Mouse (Mus musculus) heart, postnatal 10 days (tissue): ENCODE data around the gene Limch1. TPM values are rescaled to one million over a fixed set of nuclear protein-coding genes. Genes with fewer than 3 reads are reported as not detected.

ENCODE experiments used
- DNase-seq, 2 experiments: peaks; one replicate each; pipeline ENCODE4 v3.0.0; 2021
- intact Hi-C: fragments of 180-260 bp; cut with DNase I; formaldehyde crosslinking; loops from one replicate; pipeline ENCODE4 v1.15.1; 2025
- total RNA-seq, 2 experiments: library from RNA; stranded (reverse); gene quantifications; 2 replicates each; pipeline ENCODE4 v1.2.3; 2021

The Limch1 gene
- total RNA-seq, 2 experiments from 2014 or later, result 149 to 150 TPM

DNA sequence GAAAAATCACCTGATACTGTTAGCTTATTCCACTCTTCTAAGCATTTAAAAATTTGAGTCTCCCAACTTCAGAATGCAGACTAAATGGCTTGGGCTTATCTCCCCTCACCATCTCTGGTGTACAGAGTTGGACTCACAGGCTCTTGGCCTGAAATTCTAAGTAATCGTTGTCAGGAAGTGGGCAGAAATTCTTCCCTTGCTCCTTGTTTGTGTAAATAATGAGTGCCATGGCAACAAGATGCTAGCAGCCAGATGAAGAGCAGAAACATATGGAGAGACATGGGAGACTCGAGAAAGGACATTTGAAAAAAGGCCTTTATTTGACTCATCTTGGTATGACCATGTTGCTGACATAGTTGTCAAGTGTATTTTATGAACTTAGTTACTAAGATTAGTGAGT is 164.3 kb downstream of the Limch1 start:
- DNase-seq, result no peak
- intact Hi-C loops, result no loop called here

DNA sequence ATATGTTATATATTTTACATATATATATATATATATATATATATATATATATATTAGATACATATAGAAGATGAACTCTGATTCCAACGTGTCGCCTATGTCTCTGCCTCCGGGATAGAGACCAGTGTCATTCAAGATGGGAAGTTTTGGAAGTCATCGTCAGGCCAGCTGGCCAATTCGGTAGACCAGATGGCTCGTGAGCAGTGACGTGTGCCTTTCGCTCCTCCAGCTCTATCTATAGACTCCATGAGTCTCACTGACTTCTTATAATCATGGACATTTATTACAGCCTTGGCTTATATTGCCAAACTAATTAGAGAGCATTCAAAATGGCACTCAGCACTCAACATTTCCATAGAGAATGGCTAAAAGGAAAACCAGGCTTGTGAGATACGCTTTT is 165.0 kb downstream of the Limch1 start:
- intact Hi-C loops, result no loop called here

DNA sequence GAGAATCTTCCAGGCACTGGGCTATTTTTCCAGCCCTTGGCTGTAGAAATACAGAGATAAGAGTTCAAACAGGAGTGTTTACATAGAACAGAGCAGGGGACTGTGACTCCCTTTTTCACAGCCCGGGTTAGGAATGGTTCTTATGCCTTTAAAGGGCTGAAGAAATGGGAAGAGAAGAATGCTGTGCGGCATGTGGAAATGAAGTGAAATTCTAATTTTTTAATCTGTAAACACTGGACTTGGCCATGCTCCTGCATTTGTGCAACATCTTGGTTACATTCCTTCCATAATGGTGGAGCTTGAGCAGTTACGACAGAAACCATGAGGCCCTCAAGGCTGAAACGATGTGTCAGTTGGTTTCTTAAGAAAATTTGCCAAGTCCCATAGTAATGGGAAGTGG is 165.4 kb downstream of the Limch1 start:
- no peak for DNase-seq
- intact Hi-C loops, result no loop called here

More for the DNA sequence above, 165.0 kb downstream of the Limch1 start:
- no peak for DNase-seq

DNA sequence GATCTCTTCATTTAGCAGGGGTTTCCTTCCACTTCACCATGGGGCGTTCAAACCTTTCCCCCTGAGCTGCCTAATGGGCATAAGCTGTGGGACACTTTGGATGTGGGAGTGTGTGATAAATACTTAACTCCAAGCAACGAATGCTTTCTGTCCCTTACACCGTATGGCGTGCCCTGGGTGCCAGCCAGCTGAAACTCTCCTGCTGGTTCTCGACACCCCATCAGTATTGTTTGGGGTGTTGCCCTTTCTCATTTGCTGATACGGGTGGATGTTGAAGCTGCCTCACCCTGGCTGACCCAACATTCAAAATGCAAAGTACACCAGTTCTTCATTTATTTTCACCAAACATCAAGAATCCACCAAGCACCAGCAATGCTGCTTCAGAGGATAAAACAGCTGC is 168.2 kb downstream of the Limch1 start:
- intact Hi-C loops, result no loop called here
- DNase-seq, result no peak

DNA sequence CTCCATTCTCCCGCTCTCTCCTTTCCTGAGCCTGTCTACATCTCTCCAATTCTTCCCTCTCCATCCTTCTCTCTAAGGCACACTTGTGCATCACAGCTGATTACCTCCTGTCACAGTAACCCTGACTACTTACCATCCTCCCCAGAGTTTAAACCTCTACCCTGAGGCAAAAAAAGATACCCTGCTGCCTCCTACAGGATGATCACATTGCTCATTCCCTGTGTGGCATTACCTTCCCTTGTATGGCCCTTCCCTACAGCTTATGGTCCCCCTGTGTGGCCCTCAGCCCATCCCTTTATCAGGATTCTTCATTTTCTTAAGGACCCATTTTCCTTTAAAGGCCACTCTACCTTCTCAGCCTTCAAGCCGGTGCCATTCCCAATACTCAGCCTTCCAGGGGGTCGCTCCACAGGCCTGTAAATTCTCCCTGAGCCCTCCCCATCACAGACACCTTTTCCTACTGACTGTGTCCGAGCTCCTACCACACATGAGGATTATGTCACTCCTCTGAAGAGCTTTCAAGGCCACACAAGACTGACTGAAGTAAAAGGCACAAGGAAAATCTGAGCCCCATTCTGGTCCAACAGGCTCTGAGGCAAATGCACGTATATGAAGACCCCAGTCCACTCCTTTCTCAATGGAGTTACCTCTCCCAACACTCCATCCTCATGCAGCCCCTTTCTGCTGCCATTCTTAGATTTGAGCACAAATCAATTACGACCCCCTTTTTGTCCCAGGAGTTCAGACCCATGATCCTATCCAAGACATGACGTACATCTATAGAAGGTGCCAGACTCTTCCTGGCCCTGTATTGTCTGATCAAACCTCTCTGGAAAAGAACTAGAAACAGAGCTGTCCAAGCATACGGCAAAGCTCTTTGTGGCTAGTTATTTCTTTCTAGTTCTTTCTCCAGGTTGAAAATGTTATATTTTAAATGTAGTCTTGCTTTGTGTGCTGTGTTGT is 172.0 kb downstream of the Limch1 start:
- intact Hi-C loops, result no loop called here
- no peak for DNase-seq

DNA sequence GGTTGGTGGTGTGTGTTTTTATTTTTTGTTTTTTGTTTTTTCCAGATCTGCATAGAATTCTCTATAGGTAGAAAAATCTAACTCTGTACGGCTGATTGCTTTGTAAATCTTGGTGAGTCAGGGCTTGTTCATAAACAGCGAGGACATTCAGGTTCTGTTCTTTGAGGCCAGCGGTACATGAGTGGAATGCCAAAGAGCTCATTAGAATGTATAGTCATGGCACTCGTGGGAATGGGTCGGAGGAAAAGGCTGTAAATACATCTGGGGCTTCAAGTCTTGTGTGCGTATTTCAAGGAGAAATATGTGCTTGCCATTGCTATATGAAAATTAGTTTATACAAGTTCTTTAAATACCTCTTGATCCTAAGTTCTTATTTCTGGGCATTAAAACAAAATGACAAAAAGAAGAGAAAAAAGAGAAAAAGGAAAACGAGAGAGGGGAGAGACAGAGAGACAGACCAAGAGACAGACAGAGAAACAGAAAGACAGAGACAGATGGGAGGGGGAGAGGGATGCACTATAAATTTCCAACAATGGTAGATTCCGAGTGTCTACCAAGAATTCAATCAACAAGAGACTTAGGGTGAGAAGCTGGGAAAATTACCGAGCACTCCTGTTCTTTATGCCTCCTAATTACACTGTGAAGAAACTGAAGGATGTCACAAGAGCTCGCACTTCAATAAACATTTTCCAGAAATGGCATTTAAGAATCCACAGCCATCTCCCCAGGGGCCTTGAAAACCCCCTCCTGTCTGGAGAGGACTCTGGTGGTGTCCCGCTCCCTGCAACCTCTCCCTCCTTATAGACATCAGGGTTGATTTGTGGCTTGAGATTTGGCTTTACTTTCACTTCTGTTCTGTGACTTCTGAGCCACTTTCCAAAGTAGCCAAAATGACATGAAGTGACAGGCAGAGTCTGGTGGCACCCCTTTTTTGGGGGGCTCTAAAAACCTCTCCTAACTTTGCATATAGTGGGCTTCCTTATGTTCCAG is 173.0 kb downstream of the Limch1 start:
- intact Hi-C loops, result no loop called here
- DNase-seq, result no peak

DNA sequence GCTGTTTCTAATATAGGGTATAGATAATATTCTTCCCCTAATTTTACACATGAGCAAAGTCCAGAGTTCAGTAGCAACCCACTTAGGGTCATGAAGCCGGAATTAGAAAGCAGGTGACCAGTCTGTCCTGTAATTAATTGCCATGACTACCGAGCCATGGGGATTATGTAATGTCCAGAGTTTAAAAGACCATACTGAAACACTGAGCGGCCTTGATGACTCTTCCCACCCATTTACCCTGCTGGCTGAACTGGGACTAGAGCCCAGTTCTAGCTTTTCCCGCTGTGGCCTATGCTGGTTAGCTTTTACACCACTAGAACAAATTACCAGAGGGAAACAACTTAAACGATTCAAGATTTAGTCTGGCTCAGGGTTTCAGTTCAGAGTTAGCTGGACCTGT is 177.0 kb downstream of the Limch1 start:
- intact Hi-C loops, result no loop called here

DNA sequence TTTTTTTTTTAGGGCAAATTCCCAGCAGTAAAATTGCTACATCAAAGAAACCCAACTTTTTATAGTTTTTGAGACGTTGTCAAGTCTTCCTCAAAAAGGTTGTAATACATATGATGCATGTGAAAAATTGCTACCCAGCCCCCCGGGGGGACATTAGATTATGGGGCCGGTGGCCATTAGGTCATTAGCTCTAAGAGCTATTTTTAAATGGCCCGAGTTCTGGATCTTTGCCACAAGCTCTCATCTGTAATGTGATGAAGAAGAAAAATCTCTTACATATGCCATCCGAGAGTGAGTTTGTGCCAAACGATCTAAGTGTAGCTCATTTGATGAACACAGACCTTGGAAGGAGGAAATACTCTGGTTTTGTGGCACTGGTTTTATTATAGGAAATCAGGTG is 183.7 kb downstream of the Limch1 start:
- intact Hi-C loops, result no loop called here
- DNase-seq, result peak in 1 of 2 experiments; percentile 36

More for the DNA sequence above, 177.0 kb downstream of the Limch1 start:
- DNase-seq, result no peak

DNA sequence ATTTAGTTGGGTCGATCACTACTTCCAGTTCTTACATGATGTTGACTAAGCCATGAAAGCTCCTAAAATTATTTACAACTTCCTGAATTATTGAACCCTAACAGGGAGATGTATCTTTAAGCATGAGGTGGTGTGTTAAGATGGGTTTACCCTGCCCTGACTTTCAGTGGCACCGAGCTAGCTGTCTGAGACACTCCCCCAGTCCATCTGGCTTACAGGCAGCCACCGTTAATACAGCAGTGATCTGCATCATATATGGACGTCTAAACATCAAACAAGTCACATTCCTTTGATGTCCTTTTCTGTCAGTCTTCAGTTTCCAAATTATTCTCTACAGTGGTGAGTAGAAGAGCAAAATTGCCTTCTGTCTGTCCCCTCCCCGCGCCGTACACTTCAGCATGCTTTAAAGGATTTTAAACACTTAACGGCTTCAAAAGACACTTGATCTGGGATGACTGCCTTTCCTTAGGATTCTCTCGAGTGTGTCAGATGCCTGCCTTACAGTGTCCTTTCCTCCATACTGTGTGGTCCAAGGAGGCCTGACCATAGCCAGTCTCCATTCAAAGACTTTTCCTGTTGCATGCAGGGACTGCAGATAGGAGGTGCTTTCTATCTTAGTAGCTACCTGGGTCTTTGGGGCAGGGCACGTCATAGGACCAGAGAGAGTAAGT is 187.6 kb downstream of the Limch1 start:
- intact Hi-C loops, result no loop called here

DNA sequence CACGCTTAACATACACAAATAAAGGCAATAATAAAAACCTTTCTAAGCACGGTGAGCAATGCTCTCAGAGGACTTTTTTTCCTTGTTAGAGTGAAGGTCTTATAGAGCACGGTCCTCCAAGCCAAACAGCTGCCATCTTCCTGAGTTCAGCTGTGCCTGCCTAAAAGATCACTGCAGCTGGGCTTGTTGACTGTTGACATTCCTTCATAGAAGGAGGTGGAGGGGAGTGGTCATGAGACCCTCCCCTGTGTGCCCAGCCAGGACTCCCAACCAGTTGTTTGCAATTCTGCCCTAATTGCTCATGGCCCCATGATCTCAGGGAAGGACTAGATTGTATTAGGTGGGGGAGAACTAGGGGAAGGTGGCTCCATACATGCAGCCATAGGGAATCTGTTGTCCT is 189.0 kb downstream of the Limch1 start:
- no peak for DNase-seq
- intact Hi-C loops, result no loop called here

More for the DNA sequence above, 187.6 kb downstream of the Limch1 start:
- DNase-seq, result no peak

DNA sequence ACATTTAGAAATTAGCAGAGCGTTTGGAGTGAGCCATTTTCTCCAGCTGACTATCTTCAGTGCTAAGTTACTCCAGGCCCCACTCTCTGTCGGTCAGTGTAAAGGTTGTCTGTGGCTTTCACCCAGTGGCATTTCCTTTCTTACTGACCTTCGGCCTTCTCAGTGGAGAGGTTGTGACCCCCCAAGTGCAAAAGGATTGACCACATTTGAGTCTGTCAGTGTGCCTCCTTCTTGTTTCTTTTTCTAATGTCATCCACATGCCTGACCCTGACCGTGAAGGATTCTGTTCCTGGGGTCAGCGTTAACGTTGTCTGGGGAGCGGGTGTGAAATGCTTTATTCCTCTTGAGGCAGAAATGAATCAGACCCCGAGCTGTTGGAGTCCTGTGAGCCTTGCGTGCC is 191.7 kb downstream of the Limch1 start:
- intact Hi-C loops, result no loop called here
- DNase-seq, result no peak

DNA sequence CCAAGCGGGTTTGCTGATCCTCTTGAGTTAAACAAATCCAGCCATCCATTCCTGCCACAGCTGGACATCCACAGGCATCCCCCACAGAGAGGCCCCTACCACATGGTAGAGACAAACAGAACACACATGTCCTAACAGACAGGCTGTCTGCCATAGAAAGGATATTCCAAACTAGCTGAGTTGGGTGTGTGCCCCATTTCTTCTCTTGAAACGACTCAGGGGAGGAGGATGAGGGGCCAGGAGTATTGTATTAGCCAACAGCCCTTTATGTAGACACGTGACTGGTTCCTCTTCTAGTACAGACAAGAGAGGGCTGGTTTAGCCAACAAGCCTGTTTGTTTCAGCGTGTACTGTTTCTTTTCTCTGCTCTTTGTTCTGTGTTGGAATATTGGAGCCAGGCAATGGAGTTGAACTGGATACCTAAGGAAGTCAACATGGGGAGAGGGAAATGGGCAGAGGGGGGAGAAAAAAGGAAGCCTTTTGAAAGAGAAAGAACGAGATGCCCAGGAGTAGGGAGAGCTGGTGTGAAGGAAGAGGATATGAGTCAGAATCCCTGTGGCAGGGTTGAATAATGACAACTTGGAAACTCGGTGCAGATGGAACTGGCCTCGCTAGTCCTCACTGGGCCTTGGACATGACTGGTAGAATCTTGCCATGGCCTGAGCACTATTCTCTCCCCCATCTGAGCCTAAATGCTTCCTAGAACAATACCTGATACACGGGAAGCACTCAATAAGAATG is 196.3 kb downstream of the Limch1 start:
- DNase-seq, result no peak
- intact Hi-C loops, result no loop called here

DNA sequence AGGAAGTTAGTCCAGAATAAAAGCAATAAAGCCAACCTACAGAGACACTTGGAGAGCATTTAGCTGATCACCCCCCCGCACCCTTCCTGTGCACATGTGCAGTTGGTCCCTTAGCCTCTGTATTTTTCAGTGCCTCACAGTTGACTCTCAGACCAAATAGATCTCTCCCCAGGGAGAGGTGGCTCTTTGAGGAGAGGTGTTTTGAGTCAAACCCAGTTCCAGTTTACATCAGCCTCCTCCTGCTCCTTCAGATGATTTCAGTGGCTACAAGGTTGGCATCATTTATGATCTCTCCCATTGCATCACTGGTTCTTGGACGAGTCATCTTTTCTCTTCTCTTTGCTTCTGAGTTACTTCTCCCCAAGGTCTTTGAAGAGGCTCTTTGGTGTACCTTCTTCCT is 197.3 kb downstream of the Limch1 start:
- intact Hi-C loops, result no loop called here
- no peak for DNase-seq

DNA sequence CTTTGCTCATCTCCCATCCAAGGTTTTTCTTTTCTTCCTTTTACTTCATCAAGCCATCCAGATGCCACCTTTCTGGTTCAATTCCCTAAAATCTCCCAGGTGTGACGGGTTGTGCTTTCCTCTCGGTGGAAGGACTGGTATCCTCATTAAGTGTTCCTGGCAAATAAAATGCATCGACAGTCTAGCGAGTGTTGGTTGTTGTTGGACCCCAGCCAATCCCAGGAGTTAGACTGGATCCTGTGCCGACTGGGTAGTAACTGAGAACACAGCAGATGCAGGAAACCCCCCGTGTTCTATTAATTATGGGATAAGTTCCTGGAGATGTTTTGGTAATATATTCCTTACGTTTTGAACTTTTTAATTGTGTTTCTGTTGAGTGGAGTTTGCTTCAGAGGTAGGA is 197.9 kb downstream of the Limch1 start:
- peak; percentile 37 to 47 for DNase-seq
- intact Hi-C loops, result no loop called here

DNA sequence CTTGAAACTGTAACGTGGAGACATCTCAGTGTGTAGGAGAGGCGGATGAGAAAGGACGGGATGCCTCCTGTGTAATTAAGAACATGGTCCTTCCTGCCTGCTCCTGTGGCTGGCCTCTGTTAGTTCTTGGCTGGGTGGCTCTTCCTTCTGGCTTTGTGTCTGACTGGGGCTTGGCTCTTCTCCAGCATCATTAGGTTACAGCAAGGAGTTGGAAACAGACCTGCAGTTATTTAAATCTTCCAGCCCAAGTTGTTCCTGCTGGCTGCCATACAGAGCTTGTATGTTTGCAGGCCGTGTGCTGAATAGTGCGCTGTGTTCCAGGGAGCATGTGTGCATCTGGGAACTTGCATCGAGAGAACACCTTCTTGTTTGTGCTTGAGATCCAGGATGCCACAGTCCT is 202.3 kb downstream of the Limch1 start:
- intact Hi-C loops, result loop anchor here (2.0 kb wide), 1 partner anchor 53 kb away; no protein-coding TSS in a partner anchor
- peak; percentile 70 to 73 for DNase-seq

DNA sequence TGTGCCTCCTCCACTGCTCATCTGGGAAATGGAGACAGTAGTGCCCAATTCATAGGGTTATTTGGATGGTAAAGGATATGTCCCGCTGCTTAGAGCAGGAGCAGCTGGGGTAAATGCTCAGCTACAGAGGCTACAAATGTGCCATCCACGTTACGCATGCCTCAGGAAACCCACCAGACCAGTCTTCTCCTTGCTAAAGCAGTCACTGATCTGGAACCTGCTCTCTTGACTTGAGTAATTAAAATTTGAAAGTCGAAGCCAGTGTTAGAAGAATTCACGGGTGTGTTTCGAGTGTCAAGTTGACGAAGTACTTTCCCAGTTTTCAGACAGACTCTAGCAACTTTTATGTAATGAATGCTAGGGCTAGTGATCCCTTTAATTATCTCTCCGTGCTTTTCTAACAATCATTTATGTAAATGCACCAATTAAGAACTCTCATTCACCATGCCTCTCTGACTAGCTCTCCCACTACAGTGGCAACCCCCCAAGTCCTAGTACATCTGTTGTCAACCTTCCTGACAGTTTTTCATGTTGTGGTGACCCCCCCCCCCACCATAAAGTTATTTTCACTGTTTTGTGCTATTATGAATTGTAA is 203.6 kb downstream of the Limch1 start:
- DNase-seq, result no peak
- intact Hi-C loops, result loop anchor here (2.0 kb wide), 1 partner anchor 54 kb away; no protein-coding TSS in a partner anchor

DNA sequence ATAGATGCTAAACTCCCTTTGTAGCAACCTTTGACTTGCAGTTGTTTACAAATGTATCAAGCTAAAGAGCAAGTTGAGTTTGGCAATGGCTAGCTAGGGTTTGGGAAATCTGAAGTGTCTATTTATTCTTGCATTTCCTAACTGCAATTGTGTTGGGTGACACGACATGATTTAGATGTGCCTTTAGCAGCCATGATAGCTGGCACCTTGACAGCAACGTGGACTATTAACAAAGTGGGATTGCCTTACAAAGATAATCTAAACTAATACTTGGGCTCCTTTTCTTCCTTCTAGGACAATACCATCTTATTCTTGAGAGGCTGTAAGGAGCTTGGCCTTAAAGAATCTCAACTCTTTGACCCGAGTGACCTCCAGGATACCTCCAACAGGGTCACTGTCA is 207.7 kb downstream of the Limch1 start:
- intact Hi-C loops, result no loop called here
- DNase-seq, result no peak

DNA sequence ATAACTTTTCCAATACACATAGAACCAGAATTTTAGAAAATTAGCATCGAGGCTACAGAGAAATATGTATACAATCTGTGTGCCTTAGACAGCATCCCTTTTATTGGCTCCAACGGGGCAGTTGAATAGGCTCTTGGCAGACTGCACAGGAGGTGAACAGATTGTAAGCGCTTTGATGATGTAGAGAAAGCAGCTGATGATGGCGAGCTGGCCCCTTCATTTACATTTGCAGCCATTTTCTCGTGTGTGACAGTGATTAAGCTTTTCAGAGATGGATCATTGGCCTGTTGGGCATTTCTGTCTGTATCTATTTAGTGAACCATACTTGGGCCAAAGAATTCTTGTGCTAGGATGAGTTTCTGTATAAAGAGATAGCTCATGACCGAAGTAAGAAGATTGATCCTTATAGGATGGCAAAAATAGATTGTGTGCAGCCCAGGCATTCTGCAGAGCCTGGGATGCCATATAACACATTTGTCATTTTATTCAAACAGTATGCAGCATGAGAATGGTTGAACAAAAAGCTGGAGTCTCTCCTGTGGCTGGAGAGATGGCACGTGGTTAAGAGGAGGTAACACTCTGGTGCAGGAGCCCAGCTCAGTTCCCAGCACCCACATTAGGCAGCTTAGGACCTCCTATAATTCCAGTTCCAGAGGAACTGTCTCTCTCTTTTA is 208.5 kb downstream of the Limch1 start:
- intact Hi-C loops, result no loop called here

DNA sequence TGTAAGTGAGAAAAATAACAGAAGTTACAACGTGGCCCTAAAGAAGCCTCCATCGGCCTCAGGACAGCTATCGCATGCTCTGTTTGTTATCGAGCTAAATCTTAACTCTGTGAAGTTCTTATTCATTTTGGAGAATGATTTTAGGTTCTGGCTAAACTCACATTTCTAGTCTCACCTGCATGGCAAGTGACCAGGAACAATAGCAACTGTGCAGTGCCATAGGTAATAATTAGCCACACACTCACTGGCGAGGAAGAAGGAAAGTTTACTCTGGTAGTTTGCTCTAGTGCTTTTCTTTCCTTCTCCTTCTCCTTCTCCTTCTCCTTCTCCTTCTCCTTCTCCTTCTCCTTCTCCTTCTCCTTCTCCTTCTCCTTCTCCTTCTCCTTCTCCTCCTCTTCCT is 209.6 kb downstream of the Limch1 start:
- intact Hi-C loops, result no loop called here
- DNase-seq, result no peak

More for the DNA sequence above, 208.5 kb downstream of the Limch1 start:
- no peak for DNase-seq
